In genomic region chr5:143292879-143293278, GRCm38 (mm10) we compare ENCODE assay signal across 12 mouse cellular contexts. TPM values are rescaled to one million over a fixed set of nuclear protein-coding genes. Genes with fewer than 3 reads are reported as not detected.
DNase-seq lines count a peak whose midpoint lies in the region; ATAC-seq and TF ChIP-seq lines count a peak whose summit lies in the region.
"Had no signal": no experiment of that assay in that cellular context is flagged by ENCODE, and none has a peak within 500 bp of the region (broad histone marks: within the 10 kb centered on the region; RNA-seq: fewer than 3 reads in every experiment).

No protein-coding gene starts in this region.

- H3K27me3 ChIP-seq in heart, embryonic 13.5 days (replicated peaks): peaks cover 75% of the 10 kb centered on the region
- H3K27me3 ChIP-seq in hindbrain, embryonic 11.5 days (ENCODE audit: control insufficient read depth, insufficient read depth, low read length): peaks cover 54% of the 10 kb centered on the region
- H3K27me3 ChIP-seq in liver, embryonic 16.5 days (ENCODE audit: control insufficient read depth, insufficient read depth, low read depth, low read length): peaks cover 53% of the 10 kb centered on the region

- in situ Hi-C loops in ES-E14 (cut with MboI; ENCODE audit: low sequenced_read_pairs in 2 of 2, unreplicated experiment in 2 of 2): no loop called here

- peak overlapping the region; percentile 75 for H3K9ac ChIP-seq in heart, embryonic 13.5 days
- peak overlapping the region; percentile 61; the same call in 1 of the 2 replicates for H3K9ac ChIP-seq in ES-E14 (ENCODE audit: insufficient read depth, low read depth, low read length, poor library complexity, severe bottlenecking)
- no peak overlapping the region for H3K9ac ChIP-seq in hindbrain, embryonic 11.5 days (ENCODE audit: low read depth, low read length)
- H3K9ac ChIP-seq in liver, embryonic 16.5 days (ENCODE audit: low read depth, low read length): no peak overlapping the region

- no peak overlapping the region for H3K27ac ChIP-seq in heart, embryonic 13.5 days (replicated peaks)
- no peak overlapping the region for H3K27ac ChIP-seq in ES-E14 (ENCODE audit: insufficient read depth, low read depth, low read length, poor library complexity, severe bottlenecking)
- H3K27ac ChIP-seq in hindbrain, embryonic 11.5 days (ENCODE audit: low read depth, low read length): no peak overlapping the region
- H3K27ac ChIP-seq in liver, embryonic 16.5 days (ENCODE audit: low read length): no peak overlapping the region

- peak overlapping the region; percentile 86 for H3K4me2 ChIP-seq in heart, embryonic 13.5 days
- H3K4me2 ChIP-seq in hindbrain, embryonic 11.5 days (replicated peaks; ENCODE audit: low read depth, low read length): peak overlapping the region; percentile 42
- H3K4me2 ChIP-seq in liver, embryonic 16.5 days (ENCODE audit: low read depth, low read length): peak overlapping the region; percentile 48

- WGBS in heart, embryonic 13.5 days: 2% methylated on average over 18 of the region's 19 CpGs
- WGBS in hindbrain, embryonic 11.5 days: 5% methylated on average over 13 of the region's 19 CpGs
- 2% methylated on average over 19 of the region's 19 CpGs for WGBS in liver, embryonic 16.5 days (ENCODE audit: insufficient replicate concordance)

- peaks cover 30% of the 10 kb centered on the region for H3K4me1 ChIP-seq in heart, embryonic 13.5 days
- H3K4me1 ChIP-seq in ES-E14 (ENCODE audit: control insufficient read depth in 2 of 2, insufficient read depth in 2 of 2, low read length in 2 of 2, poor library complexity in 1 of 2): peaks cover under 1 to 2% of the 10 kb centered on the region in 2 experiments; a peak in 2 of 4 replicates
- H3K4me1 ChIP-seq in hindbrain, embryonic 11.5 days (replicated peaks; ENCODE audit: control insufficient read depth, insufficient read depth, low read length): peaks cover 5% of the 10 kb centered on the region
- H3K4me1 ChIP-seq in liver, embryonic 16.5 days (ENCODE audit: control insufficient read depth, low read depth, low read length): no peaks in the 10 kb centered on the region; the same call in none of the 2 replicates

- ATAC-seq in heart, embryonic 13.5 days (ENCODE audit: extremely low read depth, insufficient number of reproducible peaks, low FRiP score, low TSS enrichment): no peak
- ATAC-seq in hindbrain, embryonic 11.5 days (ENCODE audit: low FRiP score): no peak
- ATAC-seq in liver, embryonic 16.5 days (ENCODE audit: low read depth): no peak

- no peaks in the 10 kb centered on the region for H3K9me3 ChIP-seq in heart, embryonic 13.5 days
- H3K9me3 ChIP-seq in ES-E14 (ENCODE audit: control insufficient read depth, insufficient read depth, low read depth, low read length): no peaks in the 10 kb centered on the region
- no peaks in the 10 kb centered on the region for H3K9me3 ChIP-seq in hindbrain, embryonic 11.5 days (ENCODE audit: control insufficient read depth, low read length)
- 0 out of 2 replicates have a peak, but pooled peaks cover 2% of the 10 kb centered on the region for H3K9me3 ChIP-seq in liver, embryonic 16.5 days (replicated peaks; ENCODE audit: control insufficient read depth, low read length)

- no peaks in the 10 kb centered on the region for H3K36me3 ChIP-seq in heart, embryonic 13.5 days
- no peaks in the 10 kb centered on the region for H3K36me3 ChIP-seq in ES-E14 (ENCODE audit: control insufficient read depth, insufficient read depth, low read length, poor library complexity, severe bottlenecking)
- H3K36me3 ChIP-seq in hindbrain, embryonic 11.5 days (ENCODE audit: control insufficient read depth, insufficient read depth, low read length): no peaks in the 10 kb centered on the region
- no peaks in the 10 kb centered on the region for H3K36me3 ChIP-seq in liver, embryonic 16.5 days (ENCODE audit: control insufficient read depth, insufficient read depth)

- peak overlapping the region; percentile 57 for H3K4me3 ChIP-seq in heart, embryonic 13.5 days
- peak overlapping the region; percentile 61 to 62 for H3K4me3 ChIP-seq in ES-E14 (ENCODE audit: insufficient read depth in 1 of 2, low read depth in 1 of 2, low read length in 2 of 2, poor library complexity in 1 of 2, severe bottlenecking in 1 of 2)
- H3K4me3 ChIP-seq in hindbrain, embryonic 11.5 days (ENCODE audit: low read depth, low read length): peak overlapping the region; percentile 29
- H3K4me3 ChIP-seq in liver, embryonic 16.5 days (ENCODE audit: low read depth, low read length): peak overlapping the region; percentile 32

- DNase-seq in heart, adult 11 months: no peak
- DNase-seq in ES-E14 (ENCODE audit: low read depth, low spot score): no peak
- no peak for DNase-seq in hindbrain, embryonic 11.5 days (ENCODE audit: low spot score)
- no peak for DNase-seq in urinary bladder, postnatal 10 days (ENCODE audit: low spot score)
- no peak for DNase-seq in frontal cortex, adult 2 months (ENCODE audit: extremely low spot score in 1 of 2, low spot score in 1 of 2)
- DNase-seq in ovary, adult 18-20 months (ENCODE audit: low spot score): no peak
- DNase-seq: adrenal gland, adult 8-10 months had no signal

TF ChIP-seq in ES-E14, 5 proteins besides CTCF, POLR2A, EP300 and RAD21:
- TF ChIP-seq CHD2 (IDR thresholded peaks at IDR 0.05; ENCODE audit: low read depth, low read length) (no peak), HCFC1 (IDR thresholded peaks at IDR 0.05; ENCODE audit: borderline replicate concordance, insufficient read depth, low read length) (no peak), ZNF384 (IDR thresholded peaks at IDR 0.05; ENCODE audit: low read depth, low read length) (no peak), MAFK (IDR thresholded peaks at IDR 0.05; ENCODE audit: insufficient read depth, low read depth, low read length) (no peak)

RNA-seq across cellular contexts. Expression of gene Zfp853, which starts 0.5 kb away (rescaled TPM):
- polyA plus RNA-seq in heart, embryonic 13.5 days (2015; fragmentation: Nextera tagmentation; extraction: Ambion mirVana): 0.05 TPM in 1 of 2 replicates, not detected in the other
- total RNA-seq in ES-E14 (2012; rRNA removed): 0.67 and 0.69 TPM in 2 replicates
- not detected in 2 replicates for polyA plus RNA-seq in hindbrain, embryonic 11.5 days (2014; fragmentation: Nextera tagmentation; extraction: Ambion mirVana)
- polyA plus RNA-seq in liver, embryonic 16.5 days (2015; fragmentation: Nextera tagmentation; extraction: Ambion mirVana): not detected in 2 replicates
- 8.8 TPM in 2 replicates for polyA plus RNA-seq in frontal cortex, adult 2 months (2012; rRNA removed)
- total RNA-seq: common myeloid progenitor, adult 5-6 weeks had no signal
- polyA plus RNA-seq: C2C12; testis, adult 2 months had no signal

RNA-seq across cellular contexts. Expression of gene E130309D02Rik, which starts 22.3 kb away (rescaled TPM):
- 22.6 and 22.7 TPM in 2 replicates for polyA plus RNA-seq in heart, embryonic 13.5 days (2015; fragmentation: Nextera tagmentation; extraction: Ambion mirVana)
- 17.9 and 20.2 TPM in 2 replicates for total RNA-seq in ES-E14 (2012; rRNA removed)
- polyA plus RNA-seq in hindbrain, embryonic 11.5 days (2014; fragmentation: Nextera tagmentation; extraction: Ambion mirVana): 34.1 and 42.9 TPM in 2 replicates
- polyA plus RNA-seq in liver, embryonic 16.5 days (2015; fragmentation: Nextera tagmentation; extraction: Ambion mirVana): 16.6 and 16.8 TPM in 2 replicates
- 16.9 and 17.0 TPM in 2 replicates for polyA plus RNA-seq in frontal cortex, adult 2 months (2012; rRNA removed)

RNA-seq across cellular contexts. Expression of gene Zfp316, which starts 23.1 kb away (rescaled TPM):
- 1.5 and 1.8 TPM in 2 replicates for polyA plus RNA-seq in heart, embryonic 13.5 days (2015; fragmentation: Nextera tagmentation; extraction: Ambion mirVana)
- total RNA-seq in ES-E14 (2012; rRNA removed): 1.6 and 2.7 TPM in 2 replicates
- polyA plus RNA-seq in hindbrain, embryonic 11.5 days (2014; fragmentation: Nextera tagmentation; extraction: Ambion mirVana): 3.4 and 3.6 TPM in 2 replicates
- 0.12 and 0.26 TPM in 2 replicates for polyA plus RNA-seq in liver, embryonic 16.5 days (2015; fragmentation: Nextera tagmentation; extraction: Ambion mirVana)
- 14.9 and 15.7 TPM in 2 replicates for polyA plus RNA-seq in frontal cortex, adult 2 months (2012; rRNA removed)

RNA-seq across cellular contexts. Expression of gene Zdhhc4, which starts 36.2 kb away (rescaled TPM):
- polyA plus RNA-seq in heart, embryonic 13.5 days (2015; fragmentation: Nextera tagmentation; extraction: Ambion mirVana): 50.5 and 57.1 TPM in 2 replicates
- 27.7 and 29.3 TPM in 2 replicates for total RNA-seq in ES-E14 (2012; rRNA removed)
- 75.1 and 80.2 TPM in 2 replicates for polyA plus RNA-seq in hindbrain, embryonic 11.5 days (2014; fragmentation: Nextera tagmentation; extraction: Ambion mirVana)
- polyA plus RNA-seq in liver, embryonic 16.5 days (2015; fragmentation: Nextera tagmentation; extraction: Ambion mirVana): 23.9 and 25.5 TPM in 2 replicates
- polyA plus RNA-seq in frontal cortex, adult 2 months (2012; rRNA removed): 68.2 and 75.4 TPM in 2 replicates

RNA-seq across cellular contexts. Expression of gene Zfp12, which starts 57.9 kb away (rescaled TPM):
- polyA plus RNA-seq in heart, embryonic 13.5 days (2015; fragmentation: Nextera tagmentation; extraction: Ambion mirVana): 7.0 and 7.9 TPM in 2 replicates
- 8.6 and 9.4 TPM in 2 replicates for total RNA-seq in ES-E14 (2012; rRNA removed)
- polyA plus RNA-seq in hindbrain, embryonic 11.5 days (2014; fragmentation: Nextera tagmentation; extraction: Ambion mirVana): 20.3 and 24.3 TPM in 2 replicates
- polyA plus RNA-seq in liver, embryonic 16.5 days (2015; fragmentation: Nextera tagmentation; extraction: Ambion mirVana): 2.0 and 2.1 TPM in 2 replicates
- polyA plus RNA-seq in frontal cortex, adult 2 months (2012; rRNA removed): 20.2 and 22.5 TPM in 2 replicates

Comparison
In these comparisons a context has a peak if more than half of its experiments do, and no peak if none do; other contexts are left out.
1. H3K9ac ChIP-seq: peak in heart, embryonic 13.5 days (single experiment) and ES-E14 (single experiment); none in hindbrain, embryonic 11.5 days (single experiment) and liver, embryonic 16.5 days (single experiment).
2. Peak in every context shown above with its lines, with median percentiles within 50 percentile points of each other: H3K4me2 ChIP-seq and H3K4me3 ChIP-seq.